Mouse (Mus musculus): ENCODE results near the gene Dbndd1. TPM values are rescaled to one million over a fixed set of nuclear protein-coding genes. Genes with fewer than 3 reads are reported as not detected.

Gene Dbndd1
- polyA plus RNA-seq, 1 experiment from 2014 or later = 103 TPM

- Histone ChIP-seq H3K27me3 (ENCODE audit: control insufficient read depth, insufficient read depth, low read depth, low read length) (no peaks in the 10 kb centered on the region), H3K4me3 (ENCODE audit: low read depth, low read length) (no peak overlapping the region), H3K4me2 (ENCODE audit: low read length) (no peak overlapping the region), H3K9me3 (replicated peaks; ENCODE audit: control insufficient read depth, low read length, poor library complexity, severe bottlenecking) (no peaks in the 10 kb centered on the region), H3K9ac (ENCODE audit: low read depth, low read length) (no peak overlapping the region), H3K27ac (ENCODE audit: low read length) (no peak overlapping the region), H3K36me3 (ENCODE audit: control insufficient read depth, insufficient read depth, low read length) (peaks cover 67% of the 10 kb centered on the region), H3K4me1 (ENCODE audit: control insufficient read depth, insufficient read depth, low read length) (no peaks in the 10 kb centered on the region)
- ATAC-seq = no peak
- 96% methylated on average over 6 of the region's 6 CpGs for WGBS
Observed at GRCm38 (mm10) chr8:123503801-123504467, 11.3 kb downstream of the Dbndd1 start.

- Histone ChIP-seq H3K36me3 (ENCODE audit: control insufficient read depth, insufficient read depth, low read length) (peaks cover 54% of the 10 kb centered on the region), H3K9ac (ENCODE audit: low read depth, low read length) (no peak overlapping the region), H3K4me1 (ENCODE audit: control insufficient read depth, insufficient read depth, low read length) (no peaks in the 10 kb centered on the region), H3K27ac (ENCODE audit: low read length) (no peak overlapping the region), H3K4me3 (ENCODE audit: low read depth, low read length) (no peak overlapping the region), H3K4me2 (ENCODE audit: low read length) (no peak overlapping the region), H3K9me3 (replicated peaks; ENCODE audit: control insufficient read depth, low read length, poor library complexity, severe bottlenecking) (no peaks in the 10 kb centered on the region), H3K27me3 (ENCODE audit: control insufficient read depth, insufficient read depth, low read depth, low read length) (no peaks in the 10 kb centered on the region)
- WGBS = 92% methylated on average over 5 of the region's 5 CpGs
- ATAC-seq = no peak
Observed at GRCm38 (mm10) chr8:123502192-123502591, 13.1 kb downstream of the Dbndd1 start.

- no peak overlapping the region for H3K9ac ChIP-seq (ENCODE audit: low read depth, low read length)
- no peak for ATAC-seq
- H3K4me1 ChIP-seq (ENCODE audit: control insufficient read depth, insufficient read depth, low read length) = no peaks in the 10 kb centered on the region
- H3K27ac ChIP-seq (ENCODE audit: low read length) = no peak overlapping the region
- H3K9me3 ChIP-seq (replicated peaks; ENCODE audit: control insufficient read depth, low read length, poor library complexity, severe bottlenecking) = no peaks in the 10 kb centered on the region
- H3K4me3 ChIP-seq (ENCODE audit: low read depth, low read length) = no peak overlapping the region
- H3K27me3 ChIP-seq (ENCODE audit: control insufficient read depth, insufficient read depth, low read depth, low read length) = no peaks in the 10 kb centered on the region
- WGBS = 97% methylated on average over 11 of the region's 11 CpGs
- H3K36me3 ChIP-seq (ENCODE audit: control insufficient read depth, insufficient read depth, low read length) = peaks cover 54% of the 10 kb centered on the region
- no peak overlapping the region for H3K4me2 ChIP-seq (ENCODE audit: low read length)
Observed at GRCm38 (mm10) chr8:123499556-123499955, 15.7 kb downstream of the Dbndd1 start.

GRCm38 (mm10) chr8:123498963-123499362 lies 16.3 kb downstream of the Dbndd1 start:
- WGBS = 93% methylated on average over 11 of the region's 11 CpGs
- no peak overlapping the region for H3K4me3 ChIP-seq (ENCODE audit: low read depth, low read length)
- H3K27me3 ChIP-seq (ENCODE audit: control insufficient read depth, insufficient read depth, low read depth, low read length) = no peaks in the 10 kb centered on the region
- no peaks in the 10 kb centered on the region for H3K4me1 ChIP-seq (ENCODE audit: control insufficient read depth, insufficient read depth, low read length)
- H3K9me3 ChIP-seq (replicated peaks; ENCODE audit: control insufficient read depth, low read length, poor library complexity, severe bottlenecking) = no peaks in the 10 kb centered on the region
- ATAC-seq = no peak
- no peak overlapping the region for H3K27ac ChIP-seq (ENCODE audit: low read length)
- H3K4me2 ChIP-seq (ENCODE audit: low read length) = no peak overlapping the region
- no peak overlapping the region for H3K9ac ChIP-seq (ENCODE audit: low read depth, low read length)
- H3K36me3 ChIP-seq (ENCODE audit: control insufficient read depth, insufficient read depth, low read length) = peaks cover 56% of the 10 kb centered on the region

- Histone ChIP-seq H3K9ac (ENCODE audit: low read depth, low read length) (no peak overlapping the region), H3K4me3 (ENCODE audit: low read depth, low read length) (no peak overlapping the region), H3K27ac (ENCODE audit: low read length) (no peak overlapping the region), H3K9me3 (replicated peaks; ENCODE audit: control insufficient read depth, low read length, poor library complexity, severe bottlenecking) (no peaks in the 10 kb centered on the region), H3K4me2 (ENCODE audit: low read length) (no peak overlapping the region), H3K4me1 (ENCODE audit: control insufficient read depth, insufficient read depth, low read length) (no peaks in the 10 kb centered on the region), H3K36me3 (ENCODE audit: control insufficient read depth, insufficient read depth, low read length) (peaks cover 54% of the 10 kb centered on the region), H3K27me3 (ENCODE audit: control insufficient read depth, insufficient read depth, low read depth, low read length) (no peaks in the 10 kb centered on the region)
- ATAC-seq = no peak
- WGBS = 92% methylated on average over 4 of the region's 4 CpGs
Observed at GRCm38 (mm10) chr8:123497699-123498098, 17.6 kb downstream of the Dbndd1 start.

- Histone ChIP-seq H3K4me1 (ENCODE audit: control insufficient read depth, insufficient read depth, low read length) (no peaks in the 10 kb centered on the region), H3K9ac (ENCODE audit: low read depth, low read length) (no peak overlapping the region), H3K4me2 (ENCODE audit: low read length) (no peak overlapping the region), H3K9me3 (replicated peaks; ENCODE audit: control insufficient read depth, low read length, poor library complexity, severe bottlenecking) (no peaks in the 10 kb centered on the region), H3K27ac (ENCODE audit: low read length) (no peak overlapping the region), H3K4me3 (ENCODE audit: low read depth, low read length) (no peak overlapping the region), H3K27me3 (ENCODE audit: control insufficient read depth, insufficient read depth, low read depth, low read length) (no peaks in the 10 kb centered on the region), H3K36me3 (ENCODE audit: control insufficient read depth, insufficient read depth, low read length) (peaks cover 65% of the 10 kb centered on the region)
- 95% methylated on average over 9 of the region's 9 CpGs for WGBS
- no peak for ATAC-seq
Observed at GRCm38 (mm10) chr8:123492898-123493297, 22.4 kb downstream of the Dbndd1 start.

- no peak overlapping the region for H3K27ac ChIP-seq (ENCODE audit: low read length)
- H3K4me1 ChIP-seq (ENCODE audit: control insufficient read depth, insufficient read depth, low read length) = no peaks in the 10 kb centered on the region
- WGBS = 94% methylated on average over 15 of the region's 15 CpGs
- no peaks in the 10 kb centered on the region for H3K9me3 ChIP-seq (replicated peaks; ENCODE audit: control insufficient read depth, low read length, poor library complexity, severe bottlenecking)
- ATAC-seq = no peak
- peaks cover 75% of the 10 kb centered on the region for H3K36me3 ChIP-seq (ENCODE audit: control insufficient read depth, insufficient read depth, low read length)
- no peak overlapping the region for H3K4me2 ChIP-seq (ENCODE audit: low read length)
- no peaks in the 10 kb centered on the region for H3K27me3 ChIP-seq (ENCODE audit: control insufficient read depth, insufficient read depth, low read depth, low read length)
- H3K4me3 ChIP-seq (ENCODE audit: low read depth, low read length) = no peak overlapping the region
- H3K9ac ChIP-seq (ENCODE audit: low read depth, low read length) = no peak overlapping the region
Observed at GRCm38 (mm10) chr8:123491280-123492075, 23.8 kb downstream of the Dbndd1 start.

- H3K9me3 ChIP-seq (replicated peaks; ENCODE audit: control insufficient read depth, low read length, poor library complexity, severe bottlenecking) = no peaks in the 10 kb centered on the region
- no peak overlapping the region for H3K9ac ChIP-seq (ENCODE audit: low read depth, low read length)
- H3K4me3 ChIP-seq (ENCODE audit: low read depth, low read length) = no peak overlapping the region
- no peak overlapping the region for H3K27ac ChIP-seq (ENCODE audit: low read length)
- 86% methylated on average over 7 of the region's 7 CpGs for WGBS
- H3K27me3 ChIP-seq (ENCODE audit: control insufficient read depth, insufficient read depth, low read depth, low read length) = no peaks in the 10 kb centered on the region
- no peak overlapping the region for H3K4me2 ChIP-seq (ENCODE audit: low read length)
- peaks cover 32% of the 10 kb centered on the region for H3K36me3 ChIP-seq (ENCODE audit: control insufficient read depth, insufficient read depth, low read length)
- peaks cover 11% of the 10 kb centered on the region for H3K4me1 ChIP-seq (ENCODE audit: control insufficient read depth, insufficient read depth, low read length)
- no peak for ATAC-seq
Observed at GRCm38 (mm10) chr8:123482627-123483026, 32.6 kb downstream of the Dbndd1 start.
